Mouse (Mus musculus) ES-E14 (cell line): ENCODE measurements around the gene Derl3.

Experiments used
- CHD2 ChIP-seq: IDR thresholded peaks from 2 replicates; pipeline ENCODE4 v1.6.1; 2014; ENCODE audit warnings: mild to moderate bottlenecking, low read depth, low read length, inconsistent platforms
- HCFC1 ChIP-seq: IDR thresholded peaks from 2 replicates; pipeline ENCODE4 v1.6.1; 2012; ENCODE audit warnings: low read length, inconsistent platforms, borderline replicate concordance; ENCODE audit not compliant: insufficient read depth

DNA sequence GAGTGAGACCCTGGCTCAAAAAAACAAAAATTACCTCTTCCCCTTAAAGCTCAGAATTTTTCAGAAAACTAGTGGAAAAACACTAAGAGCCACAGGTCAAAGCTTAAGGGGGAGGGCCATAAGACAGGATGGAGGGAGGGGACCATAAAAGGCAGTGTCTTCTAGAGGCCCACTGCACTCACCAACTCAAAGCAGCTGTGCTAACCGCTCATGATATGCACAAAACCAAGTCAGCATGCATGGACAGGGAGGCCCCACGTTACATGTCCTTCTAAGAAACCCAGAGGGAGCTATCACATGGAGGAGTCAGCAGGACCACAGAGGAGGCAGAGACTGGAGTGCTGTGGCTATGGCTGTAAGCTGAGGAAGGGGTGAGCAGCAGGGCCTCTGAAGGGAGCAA, 17.5 kb downstream of the Derl3 start:
- TF ChIP-seq CHD2 (no peak), HCFC1 (no peak)
